Mouse (Mus musculus) intestine, embryonic 15.5 days (tissue): ENCODE measurements at regions not wholly inside any gene's neighbourhood (a gene's known extent, or its start where the extent isn't known, plus 50 kb on each side); places are given as distances from the start of the nearest gene placed in this dataset.

Experiments
- ATAC-seq: fragments of 200-750 bp; cut with Nextera tagmentation; 2 replicates; pipeline ENCODE4 v1.8.0; 2017; ENCODE audit warnings: moderate TSS enrichment, moderate library complexity
- H3K27ac ChIP-seq: fragments of 300-500 bp; sonication (generic); 2 replicates; pipeline ENCODE4 v1.5.1; 2015; ENCODE audit warnings: mild to moderate bottlenecking, inconsistent platforms
- H3K27me3 ChIP-seq: fragments of 300-500 bp; sonication (generic); replicated peaks from 2 replicates; pipeline ENCODE4 v1.6.1; 2015; ENCODE audit warnings: inconsistent platforms
- H3K36me3 ChIP-seq: fragments of 300-500 bp; sonication (generic); 2 replicates; pipeline ENCODE4 v1.6.1; 2015; ENCODE audit warnings: inconsistent platforms
- H3K4me1 ChIP-seq: fragments of 300-500 bp; sonication (generic); replicated peaks from 2 replicates; pipeline ENCODE4 v1.6.1; 2015; ENCODE audit warnings: inconsistent platforms
- H3K4me2 ChIP-seq: fragments of 300-500 bp; sonication (generic); replicated peaks from 2 replicates; pipeline ENCODE4 v1.6.1; 2015; ENCODE audit warnings: mild to moderate bottlenecking, inconsistent platforms
- H3K4me3 ChIP-seq: fragments of 300-500 bp; sonication (generic); replicated peaks from 2 replicates; pipeline ENCODE4 v1.5.1; 2015; ENCODE audit warnings: inconsistent platforms
- H3K9ac ChIP-seq: fragments of 300-500 bp; sonication (generic); 2 replicates; pipeline ENCODE4 v1.6.1; 2015; ENCODE audit warnings: inconsistent platforms
- H3K9me3 ChIP-seq: fragments of 300-500 bp; sonication (generic); 2 replicates; pipeline ENCODE4 v1.6.1; 2016; ENCODE audit warnings: inconsistent platforms
- WGBS: fragments of 180-500 bp; shearing (Covaris S2); methylation state at CpG from one replicate; pipeline ENCODE4 v1.1.7; 2015; 5-methylcytosine and 5-hydroxymethylcytosine counted together

DNA sequence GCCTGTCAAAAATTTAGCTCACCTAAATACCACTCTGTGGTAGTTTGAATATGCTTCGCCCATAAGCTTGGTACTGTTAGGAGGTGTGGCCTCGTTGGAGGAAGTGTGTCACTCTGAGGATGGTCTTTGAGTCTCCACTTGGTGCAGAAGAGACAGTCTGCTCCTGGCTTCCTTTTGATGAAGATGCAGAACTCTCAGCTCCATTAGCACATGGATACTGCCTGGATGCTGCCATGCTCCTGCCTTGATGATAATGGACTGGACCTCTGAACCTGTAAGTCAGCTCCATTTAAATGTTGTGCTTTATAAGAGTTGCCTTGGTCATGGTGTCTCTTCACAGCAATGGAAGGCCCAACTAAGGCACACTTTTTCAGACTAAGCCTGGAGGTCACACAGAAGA lies 56.9 kb upstream of the Pik3r1 start:
- H3K27me3 ChIP-seq, result no peaks in the 10 kb centered on the region
- WGBS, result 86% methylated on average over 2 of the region's 2 CpGs

GRCm38 (mm10) chr13:101831872-101832629 lies 64.0 kb upstream of the Pik3r1 start:
- 63% methylated on average over 7 of the region's 7 CpGs for WGBS
- no peak for ATAC-seq
- H3K27me3 ChIP-seq, result no peaks in the 10 kb centered on the region
- H3K36me3 ChIP-seq, result no peaks in the 10 kb centered on the region
- H3K27ac ChIP-seq, result no peak overlapping the region
- no peaks in the 10 kb centered on the region for H3K9me3 ChIP-seq
- H3K9ac ChIP-seq, result no peak overlapping the region
- no peak overlapping the region for H3K4me2 ChIP-seq
- H3K4me3 ChIP-seq, result no peak overlapping the region
- H3K4me1 ChIP-seq, result no peaks in the 10 kb centered on the region

More for the DNA sequence above, 56.9 kb upstream of the Pik3r1 start:
- Histone ChIP-seq H3K4me2 (no peak overlapping the region), H3K4me3 (no peak overlapping the region), H3K9me3 (no peaks in the 10 kb centered on the region), H3K27ac (no peak overlapping the region), H3K9ac (no peak overlapping the region), H3K36me3 (no peaks in the 10 kb centered on the region), H3K4me1 (no peaks in the 10 kb centered on the region)
- ATAC-seq, result no peak

DNA sequence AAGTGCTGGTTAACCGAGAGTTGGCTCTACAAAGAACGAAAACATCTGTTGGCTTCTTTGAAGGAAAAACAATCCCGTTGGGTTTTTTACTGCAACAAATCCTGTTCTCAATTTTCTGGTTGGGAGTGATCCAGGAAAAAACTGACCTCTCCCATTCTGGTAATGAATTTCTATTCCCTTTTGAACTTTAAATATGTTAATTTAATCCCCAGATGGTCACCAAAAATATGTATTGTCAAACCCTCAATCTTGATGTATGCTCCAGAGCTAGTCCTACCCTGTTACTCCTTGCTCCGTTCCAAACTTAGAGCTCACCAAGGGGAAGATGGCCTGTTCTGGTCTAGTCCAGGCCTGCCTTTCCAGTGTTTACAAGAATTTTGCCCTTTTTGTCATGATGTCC lies 66.5 kb upstream of the Pik3r1 start:
- no peak for ATAC-seq
- H3K4me3 ChIP-seq, result no peak overlapping the region
- H3K27ac ChIP-seq, result no peak overlapping the region
- H3K27me3 ChIP-seq, result no peaks in the 10 kb centered on the region
- H3K36me3 ChIP-seq, result no peaks in the 10 kb centered on the region
- H3K9ac ChIP-seq, result no peak overlapping the region
- H3K4me2 ChIP-seq, result no peak overlapping the region
- H3K4me1 ChIP-seq, result no peaks in the 10 kb centered on the region
- H3K9me3 ChIP-seq, result no peaks in the 10 kb centered on the region
- WGBS, result 81% methylated on average over 4 of the region's 4 CpGs

- Histone ChIP-seq H3K4me3 (no peak overlapping the region), H3K36me3 (no peaks in the 10 kb centered on the region), H3K27me3 (no peaks in the 10 kb centered on the region), H3K9ac (no peak overlapping the region), H3K4me1 (no peaks in the 10 kb centered on the region), H3K27ac (no peak overlapping the region), H3K9me3 (no peaks in the 10 kb centered on the region), H3K4me2 (no peak overlapping the region)
- 88% methylated on average over 1 of the region's 1 CpGs for WGBS
- no peak for ATAC-seq
These were observed 69.0 kb upstream of the Pik3r1 start for GRCm38 (mm10) chr13:101836992-101837391.

- Histone ChIP-seq H3K9ac (no peak overlapping the region), H3K4me1 (no peaks in the 10 kb centered on the region), H3K9me3 (no peaks in the 10 kb centered on the region), H3K4me3 (no peak overlapping the region), H3K27me3 (no peaks in the 10 kb centered on the region), H3K36me3 (no peaks in the 10 kb centered on the region), H3K27ac (no peak overlapping the region), H3K4me2 (no peak overlapping the region)
- 49% methylated on average over 7 of the region's 7 CpGs for WGBS
- no peak for ATAC-seq
These were observed 76.7 kb upstream of the Pik3r1 start for GRCm38 (mm10) chr13:101844461-101845440.

DNA sequence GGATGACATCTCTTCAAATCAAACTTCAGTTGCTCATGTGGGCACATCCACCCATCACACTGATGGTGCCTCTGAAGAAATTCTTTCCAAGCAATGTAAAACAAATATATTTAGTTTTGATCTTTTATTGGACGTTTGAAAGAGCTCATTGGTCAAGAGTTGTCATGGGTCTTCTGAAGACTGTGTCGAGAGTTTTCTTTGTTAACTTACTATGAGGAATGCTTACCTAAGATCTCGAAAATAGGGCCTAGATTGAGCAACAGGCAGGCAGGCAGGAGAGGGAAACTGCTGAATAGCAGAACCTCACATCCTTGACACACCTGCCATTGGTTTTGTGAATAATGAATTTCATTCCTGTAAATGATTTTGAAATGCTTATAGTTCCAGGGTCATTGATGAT lies 78.0 kb upstream of the Pik3r1 start:
- 76% methylated on average over 3 of the region's 3 CpGs for WGBS
- no peak for ATAC-seq
- Histone ChIP-seq H3K27ac (no peak overlapping the region), H3K4me2 (no peak overlapping the region), H3K9ac (no peak overlapping the region), H3K36me3 (no peaks in the 10 kb centered on the region), H3K4me3 (no peak overlapping the region), H3K4me1 (no peaks in the 10 kb centered on the region), H3K27me3 (no peaks in the 10 kb centered on the region), H3K9me3 (no peaks in the 10 kb centered on the region)

DNA sequence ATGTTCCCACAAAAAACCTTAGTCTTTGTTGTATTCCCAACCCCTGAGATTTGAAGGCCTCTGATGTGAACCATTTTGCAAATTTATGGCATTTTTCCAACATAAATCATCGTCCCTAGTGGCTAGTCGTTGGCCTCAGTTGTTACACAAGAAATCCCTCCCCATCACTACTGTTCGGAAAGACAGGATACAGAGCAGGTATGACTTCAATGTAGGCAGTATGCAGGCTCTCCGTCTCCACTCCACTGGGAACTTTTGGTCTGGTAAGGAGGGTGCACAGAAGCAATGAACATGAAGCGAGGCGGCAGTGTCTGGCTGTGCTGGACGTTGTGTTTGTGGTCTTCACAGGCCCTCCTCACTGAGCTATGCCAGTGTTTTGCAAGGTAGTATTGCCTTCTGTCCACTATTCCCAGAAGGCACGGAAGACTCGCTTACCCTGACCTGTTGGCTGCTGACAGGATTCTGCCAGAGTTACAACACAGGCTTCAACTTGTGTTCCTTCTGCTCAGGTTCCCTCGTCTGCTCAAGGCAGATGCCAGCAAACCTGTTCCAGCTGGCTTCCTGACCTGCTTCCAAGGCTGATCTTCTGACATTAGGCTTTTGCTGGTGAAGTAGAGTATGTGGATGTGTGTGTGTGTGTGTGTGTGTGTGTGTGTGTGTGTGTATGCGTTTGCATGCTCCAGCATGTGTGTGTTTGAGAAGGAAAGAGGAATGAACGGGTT lies 80.0 kb upstream of the Pik3r1 start:
- Histone ChIP-seq H3K27me3 (no peaks in the 10 kb centered on the region), H3K4me1 (no peaks in the 10 kb centered on the region), H3K4me2 (no peak overlapping the region), H3K27ac (no peak overlapping the region), H3K9me3 (no peaks in the 10 kb centered on the region), H3K36me3 (no peaks in the 10 kb centered on the region), H3K9ac (no peak overlapping the region), H3K4me3 (no peak overlapping the region)
- 68% methylated on average over 12 of the region's 12 CpGs for WGBS
- ATAC-seq, result no peak

DNA sequence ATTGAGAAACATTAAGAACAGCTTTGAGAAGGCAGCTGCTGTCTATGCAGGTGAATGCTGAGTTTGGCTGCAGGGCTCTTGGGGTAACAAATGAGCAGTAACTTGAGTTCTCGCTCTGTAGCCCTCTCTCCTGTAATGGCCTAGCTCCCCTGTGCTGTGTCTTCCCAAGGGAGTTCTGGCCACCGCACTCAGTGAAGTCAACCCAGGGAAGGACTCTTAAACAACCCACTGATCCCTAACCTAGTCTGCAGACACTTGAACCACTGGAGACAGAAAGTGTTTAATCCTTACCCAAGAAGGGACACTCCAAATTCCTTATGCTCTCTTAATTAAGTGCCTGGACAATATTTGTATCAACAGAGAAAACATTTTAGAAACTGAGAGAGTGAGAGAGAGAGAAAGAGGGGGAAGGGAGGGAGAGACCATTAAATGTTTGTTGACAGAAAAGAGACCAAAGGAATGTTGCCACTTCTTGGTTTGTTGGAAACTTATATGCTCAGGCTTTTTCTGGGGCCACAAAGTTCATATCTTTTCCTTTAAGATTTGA lies 80.7 kb upstream of the Pik3r1 start:
- H3K4me1 ChIP-seq, result no peaks in the 10 kb centered on the region
- H3K27ac ChIP-seq, result no peak overlapping the region
- H3K27me3 ChIP-seq, result no peaks in the 10 kb centered on the region
- 76% methylated on average over 2 of the region's 2 CpGs for WGBS
- H3K9ac ChIP-seq, result no peak overlapping the region
- no peak for ATAC-seq
- no peak overlapping the region for H3K4me3 ChIP-seq
- H3K4me2 ChIP-seq, result no peak overlapping the region
- H3K36me3 ChIP-seq, result no peaks in the 10 kb centered on the region
- no peaks in the 10 kb centered on the region for H3K9me3 ChIP-seq

DNA sequence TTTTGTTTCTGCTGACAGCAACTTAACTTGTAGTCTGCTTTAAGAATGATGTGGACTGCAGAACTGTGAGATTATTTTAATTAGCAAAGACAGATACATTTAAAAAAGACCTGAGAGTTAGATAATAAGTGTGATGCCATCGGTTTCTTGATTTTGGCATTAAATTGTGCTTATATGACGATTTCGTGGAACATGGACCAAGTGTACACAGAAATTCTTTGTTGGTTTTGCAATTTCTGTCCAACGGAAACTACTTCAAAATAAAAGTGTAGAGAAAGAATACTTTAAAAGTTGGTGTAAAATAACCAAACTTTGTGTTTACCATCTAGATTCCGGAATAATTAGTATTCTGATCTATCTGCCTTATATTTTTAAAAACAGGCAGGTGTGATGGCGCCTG lies 81.4 kb upstream of the Pik3r1 start:
- Histone ChIP-seq H3K27me3 (no peaks in the 10 kb centered on the region), H3K4me2 (no peak overlapping the region), H3K4me3 (no peak overlapping the region), H3K9ac (no peak overlapping the region), H3K27ac (no peak overlapping the region), H3K36me3 (no peaks in the 10 kb centered on the region), H3K4me1 (no peaks in the 10 kb centered on the region), H3K9me3 (no peaks in the 10 kb centered on the region)
- WGBS, result 86% methylated on average over 6 of the region's 6 CpGs
- ATAC-seq, result no peak

- WGBS, result 69% methylated on average over 6 of the region's 6 CpGs
- H3K36me3 ChIP-seq, result no peaks in the 10 kb centered on the region
These were observed 83.3 kb upstream of the Pik3r1 start for GRCm38 (mm10) chr13:101851329-101851728.

GRCm38 (mm10) chr13:101852960-101853359 lies 84.9 kb upstream of the Pik3r1 start:
- H3K9me3 ChIP-seq, result no peaks in the 10 kb centered on the region
- H3K27me3 ChIP-seq, result no peaks in the 10 kb centered on the region
- no peak for ATAC-seq
- H3K36me3 ChIP-seq, result no peaks in the 10 kb centered on the region
- H3K4me3 ChIP-seq, result no peak overlapping the region
- H3K4me2 ChIP-seq, result no peak overlapping the region
- no peak overlapping the region for H3K27ac ChIP-seq
- no peak overlapping the region for H3K9ac ChIP-seq
- H3K4me1 ChIP-seq, result no peaks in the 10 kb centered on the region; the same call in 1 of the 2 replicates
- 91% methylated on average over 5 of the region's 5 CpGs for WGBS

More at GRCm38 (mm10) chr13:101851329-101851728, 83.3 kb upstream of the Pik3r1 start:
- Histone ChIP-seq H3K4me2 (no peak overlapping the region), H3K4me3 (no peak overlapping the region), H3K27ac (no peak overlapping the region), H3K4me1 (no peaks in the 10 kb centered on the region; the same call in 1 of the 2 replicates), H3K9me3 (no peaks in the 10 kb centered on the region), H3K9ac (no peak overlapping the region), H3K27me3 (no peaks in the 10 kb centered on the region)
- ATAC-seq, result no peak

DNA sequence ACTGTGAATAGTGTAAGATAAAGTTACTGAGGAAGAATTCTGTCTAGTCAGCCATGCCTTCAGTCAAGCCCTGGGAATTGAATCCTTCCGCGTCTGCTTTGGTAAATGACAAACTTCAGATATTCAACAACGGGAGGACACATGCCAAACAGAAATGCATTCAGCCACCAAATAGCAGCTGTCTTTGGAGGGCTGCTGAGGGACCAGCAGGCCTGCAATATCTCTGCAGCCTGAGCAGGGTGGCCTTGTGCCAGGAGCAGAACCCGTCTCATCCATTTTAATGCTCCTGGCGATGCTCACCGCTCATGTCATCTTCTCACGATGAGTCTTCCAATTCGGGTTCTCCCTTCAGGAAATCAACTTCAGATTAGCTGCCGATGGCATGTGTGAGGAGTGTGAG lies 87.1 kb upstream of the Pik3r1 start:
- 46% methylated on average over 9 of the region's 9 CpGs for WGBS
- ATAC-seq, result no peak
- H3K27me3 ChIP-seq, result no peaks in the 10 kb centered on the region
- no peak overlapping the region for H3K27ac ChIP-seq
- H3K4me2 ChIP-seq, result no peak overlapping the region
- no peaks in the 10 kb centered on the region; the same call in 1 of the 2 replicates for H3K4me1 ChIP-seq
- no peak overlapping the region for H3K9ac ChIP-seq
- H3K4me3 ChIP-seq, result no peak overlapping the region
- H3K36me3 ChIP-seq, result no peaks in the 10 kb centered on the region
- no peaks in the 10 kb centered on the region for H3K9me3 ChIP-seq
